Mouse (Mus musculus) G1E-ER4 (cell line): ENCODE measurements around the gene Gstm4. TPM values are rescaled to one million over a fixed set of nuclear protein-coding genes. Genes with fewer than 3 reads are reported as not detected.

Experiments used
- GATA1 ChIP-seq: IDR thresholded peaks from one replicate; pipeline ENCODE4 v1.8.0; 2012; ENCODE audit warnings: low read length, inconsistent platforms
- polyA plus RNA-seq: library from polyadenylated mRNA; stranded (reverse); fragments of >175 nt; gene quantifications from 2 replicates; pipeline ENCODE4 v1.2.3, GENCODE M21; 2012

The Gstm4 gene
- not detected in 2 replicates for polyA plus RNA-seq

DNA sequence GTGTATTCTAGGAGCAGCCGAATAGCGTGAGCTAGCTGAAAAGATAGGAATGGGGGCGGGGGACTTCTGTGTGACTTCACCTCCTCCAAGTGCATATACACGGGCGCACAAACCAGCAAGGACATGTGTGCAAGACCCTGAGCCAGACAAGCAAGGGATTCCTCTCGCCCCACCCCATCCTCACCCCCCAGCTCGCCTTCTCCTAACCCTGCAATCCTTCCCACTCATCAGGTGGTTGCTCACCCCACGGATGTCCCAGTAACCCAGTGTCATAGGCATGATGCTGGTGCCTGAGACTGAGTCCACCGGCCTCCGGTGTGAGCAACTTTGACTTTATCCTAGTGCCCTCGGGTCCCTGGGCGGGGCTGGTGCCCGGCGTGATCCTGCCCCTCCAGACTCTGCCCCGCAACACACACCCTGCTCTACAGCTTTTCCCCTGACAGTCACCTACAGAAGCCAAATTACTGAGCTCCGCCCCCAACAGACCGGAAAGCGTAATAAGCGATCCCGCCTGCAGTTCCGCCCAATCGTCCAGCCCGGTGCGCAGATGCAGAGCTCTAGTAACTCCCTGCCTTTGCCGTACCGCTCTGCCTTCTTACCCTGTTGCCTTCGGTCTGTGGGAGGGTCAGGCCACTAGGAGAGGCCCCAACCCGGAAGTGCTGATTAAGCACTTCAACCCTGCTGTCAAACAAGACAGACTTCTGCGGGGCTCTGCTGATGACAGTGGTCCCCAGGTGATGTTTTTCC lies at the start of gene Gstm4:
Gene Gstm4 (minus strand): TSS at position 501 of the 747 bp plus-strand sequence.
- no peak for TF ChIP-seq GATA1

DNA sequence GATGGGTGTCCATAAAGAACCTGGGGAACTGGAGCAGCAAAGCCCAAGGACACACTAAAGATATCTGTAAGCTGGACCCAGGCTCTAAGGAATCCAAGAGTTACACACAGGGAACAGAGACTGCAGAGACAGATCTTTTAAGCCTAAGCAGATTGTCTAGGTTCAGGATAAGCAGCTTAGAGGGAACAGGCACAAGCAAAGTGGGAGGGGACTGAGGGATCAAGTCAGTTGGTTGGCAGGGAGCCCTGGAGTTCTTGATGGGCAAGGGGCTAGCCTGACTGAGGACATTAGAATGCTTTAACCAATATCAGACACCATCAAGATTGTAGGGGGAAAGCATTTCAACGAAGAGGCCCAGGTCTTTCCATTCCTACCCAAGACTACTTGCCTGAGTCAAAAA lies 49.5 kb upstream of the Gstm4 start:
- TF ChIP-seq GATA1: no peak

DNA sequence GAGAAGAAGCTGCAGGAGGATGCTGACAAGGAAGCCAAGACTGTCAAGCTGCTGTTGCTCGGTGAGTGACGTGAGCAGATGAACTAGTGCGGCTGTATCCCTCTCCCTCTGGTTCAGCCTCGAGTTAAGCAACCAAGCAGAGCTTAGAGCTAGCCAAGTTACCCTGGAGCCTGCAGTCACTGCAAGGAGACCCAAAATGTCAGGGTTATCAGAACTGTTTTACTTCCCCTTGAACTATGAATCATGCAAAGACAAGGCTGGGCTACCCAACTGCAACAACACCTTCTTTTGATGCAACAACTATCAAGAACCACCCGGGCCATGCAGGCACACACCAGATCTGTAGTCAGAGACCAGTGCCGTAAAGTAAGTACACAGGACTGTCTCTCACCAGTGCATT lies 48.6 kb upstream of the Gstm4 start:
- no peak for TF ChIP-seq GATA1

DNA sequence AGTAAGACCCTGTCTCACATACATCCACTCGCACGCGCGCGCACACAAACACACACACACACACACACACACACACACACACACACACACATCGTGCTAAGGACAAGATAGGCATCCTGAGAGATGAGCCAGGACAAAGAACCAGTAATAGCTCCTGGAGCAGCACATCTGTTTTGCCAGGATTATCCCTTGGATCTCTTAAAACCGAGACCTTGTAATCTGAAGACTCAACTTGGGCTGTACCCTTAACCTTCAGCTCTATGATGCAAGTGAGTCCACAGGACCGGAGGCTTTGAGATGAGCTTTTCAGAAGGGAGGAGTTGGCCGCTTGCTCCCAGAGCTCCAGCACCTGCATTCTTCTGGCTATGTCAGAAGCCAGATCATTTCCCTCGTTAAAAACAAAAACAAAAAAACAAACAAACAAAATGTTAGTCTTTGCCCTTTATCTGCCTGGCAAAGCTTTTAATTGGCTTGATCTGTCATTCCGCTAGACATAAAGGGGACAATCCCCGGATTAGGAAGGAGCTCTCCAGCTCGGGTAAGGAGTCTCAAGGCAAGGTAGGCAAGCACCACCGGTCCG lies 47.9 kb upstream of the Gstm4 start, which contains the start of gene Gnat2:
Gene Gnat2 (plus strand): TSS at position 254 of the 580 bp plus-strand sequence.
- TF ChIP-seq GATA1: no peak

DNA sequence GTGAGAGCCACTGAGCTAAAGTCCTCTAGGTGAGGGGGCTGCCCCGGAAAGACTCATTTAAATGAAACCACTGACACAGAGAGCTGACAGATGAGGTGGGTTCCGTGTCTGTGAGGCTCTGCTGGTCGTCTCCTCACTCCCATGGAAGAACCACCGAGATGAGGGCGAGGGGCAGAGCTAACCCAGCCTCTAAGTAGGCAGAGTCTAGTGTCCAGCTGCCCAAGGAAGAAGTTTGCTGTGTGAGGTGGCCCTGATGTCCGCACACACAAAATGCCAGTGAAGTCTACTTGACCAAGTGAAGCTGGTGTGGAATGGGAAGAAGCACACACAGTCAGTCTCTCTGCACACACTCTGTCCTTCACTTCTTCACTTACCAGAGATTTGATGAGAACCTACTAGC lies 47.3 kb upstream of the Gstm4 start:
- TF ChIP-seq GATA1: no peak

DNA sequence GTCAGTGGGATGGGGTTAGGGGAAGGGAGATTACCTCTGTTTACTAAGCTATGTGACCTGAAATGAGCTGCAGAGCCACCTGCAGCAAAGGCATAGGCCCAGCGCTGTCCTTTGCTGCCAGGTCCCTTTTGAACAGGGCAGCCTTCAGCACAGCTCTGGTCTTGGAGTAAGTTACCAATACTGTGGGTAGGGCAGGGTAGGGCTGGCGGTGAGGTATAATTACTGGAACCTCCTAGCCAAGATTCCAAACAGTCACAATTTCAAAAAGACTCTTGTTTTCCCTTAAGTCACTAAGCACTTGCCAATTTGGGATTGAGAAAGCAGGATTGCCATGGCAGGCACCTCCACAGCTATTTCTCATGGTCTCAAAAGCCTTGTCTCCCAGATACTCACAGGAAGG lies 45.9 kb upstream of the Gstm4 start:
- TF ChIP-seq GATA1: no peak

DNA sequence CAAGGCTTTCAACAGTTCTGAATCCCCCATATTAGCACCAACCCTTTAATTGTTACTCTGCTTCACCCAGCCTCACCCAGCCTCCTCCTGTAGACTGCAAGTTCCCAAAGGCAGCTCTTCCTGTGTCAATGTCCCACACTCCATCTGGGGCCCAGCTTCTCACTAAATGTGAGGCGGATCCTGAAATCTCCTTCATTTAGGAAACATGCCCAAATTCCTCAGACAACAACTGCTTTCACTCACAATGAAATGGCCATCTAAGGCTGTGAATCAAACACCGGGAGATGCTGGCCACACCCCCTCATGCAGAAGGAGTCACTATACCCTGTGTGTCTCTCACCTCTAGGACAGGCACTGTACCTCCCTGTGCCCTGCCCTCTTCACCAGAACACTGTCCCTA lies 45.2 kb upstream of the Gstm4 start:
- no peak for TF ChIP-seq GATA1

DNA sequence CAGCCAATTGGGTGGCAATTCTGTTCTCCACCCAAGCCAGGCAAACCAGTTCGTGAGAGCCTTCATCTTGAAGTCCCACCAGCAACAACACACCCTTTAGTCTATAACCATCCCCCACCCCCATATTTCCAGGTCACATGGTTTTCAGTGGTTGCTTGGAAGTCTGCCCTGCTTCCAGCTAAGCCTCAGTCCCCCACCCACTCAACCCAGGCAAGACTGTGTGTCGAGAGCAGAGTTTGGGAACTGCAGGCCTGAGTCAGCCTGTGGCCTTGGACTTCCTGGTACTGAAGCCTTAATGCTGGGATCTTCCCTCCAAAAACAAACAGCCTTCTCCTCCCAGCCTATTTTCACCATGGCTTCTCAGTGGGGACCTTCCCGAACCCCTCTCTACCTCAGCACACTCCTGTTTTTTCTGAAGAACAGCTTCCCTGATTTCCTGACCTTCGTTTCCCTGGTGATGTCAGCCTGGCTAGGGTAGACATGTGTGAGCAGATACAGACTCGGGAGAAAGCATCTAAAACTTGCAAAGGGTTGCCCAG lies 44.2 kb upstream of the Gstm4 start:
- TF ChIP-seq GATA1: no peak

DNA sequence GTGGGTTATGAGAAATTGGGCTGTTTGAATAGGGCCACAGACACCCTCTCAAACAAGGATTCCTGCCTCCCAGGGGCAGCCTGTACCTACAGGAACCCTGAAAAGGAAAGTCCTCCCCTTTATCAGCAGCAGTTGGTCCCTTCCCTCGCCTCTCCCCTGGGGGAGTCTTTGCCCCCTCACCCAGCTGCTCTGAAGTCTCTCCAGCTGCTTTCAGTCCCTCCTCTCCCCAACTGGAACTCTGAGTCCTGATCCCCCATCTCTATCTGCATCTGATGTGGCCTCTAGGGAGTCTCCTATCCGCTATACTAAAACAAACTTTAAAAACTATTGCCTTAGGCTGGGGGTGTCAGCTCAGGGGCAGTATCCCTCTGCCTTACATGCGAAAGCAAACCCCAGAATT lies 42.6 kb upstream of the Gstm4 start:
- TF ChIP-seq GATA1: no peak

DNA sequence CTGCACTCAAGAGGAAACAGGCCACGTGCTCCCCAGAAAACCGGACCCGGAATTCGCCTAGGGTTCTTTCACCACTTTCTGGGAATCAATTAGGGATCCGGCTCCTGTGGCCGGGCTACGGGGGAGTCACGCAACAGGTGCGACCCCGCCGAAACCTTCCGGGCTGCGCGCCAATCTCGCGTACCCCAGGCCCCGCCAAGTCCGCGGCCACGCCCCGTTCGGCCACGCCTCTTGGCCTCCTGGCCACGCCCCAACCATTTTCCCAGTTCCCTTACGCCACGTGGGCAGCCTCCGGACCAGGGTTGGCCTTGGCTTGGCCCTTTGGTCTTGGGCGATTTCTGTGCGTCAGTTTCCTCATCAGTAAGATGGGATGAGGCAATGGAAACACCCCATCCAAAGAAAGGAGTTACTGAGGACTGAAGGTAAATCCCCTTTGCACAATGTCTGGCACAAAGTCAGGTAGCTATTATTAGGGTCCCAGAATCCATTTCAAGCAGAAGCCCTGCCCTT lies 41.8 kb upstream of the Gstm4 start, which contains the start of gene Ampd2:
Gene Ampd2 (minus strand): TSS at position 182 of the 510 bp plus-strand sequence.
- no peak for TF ChIP-seq GATA1

DNA sequence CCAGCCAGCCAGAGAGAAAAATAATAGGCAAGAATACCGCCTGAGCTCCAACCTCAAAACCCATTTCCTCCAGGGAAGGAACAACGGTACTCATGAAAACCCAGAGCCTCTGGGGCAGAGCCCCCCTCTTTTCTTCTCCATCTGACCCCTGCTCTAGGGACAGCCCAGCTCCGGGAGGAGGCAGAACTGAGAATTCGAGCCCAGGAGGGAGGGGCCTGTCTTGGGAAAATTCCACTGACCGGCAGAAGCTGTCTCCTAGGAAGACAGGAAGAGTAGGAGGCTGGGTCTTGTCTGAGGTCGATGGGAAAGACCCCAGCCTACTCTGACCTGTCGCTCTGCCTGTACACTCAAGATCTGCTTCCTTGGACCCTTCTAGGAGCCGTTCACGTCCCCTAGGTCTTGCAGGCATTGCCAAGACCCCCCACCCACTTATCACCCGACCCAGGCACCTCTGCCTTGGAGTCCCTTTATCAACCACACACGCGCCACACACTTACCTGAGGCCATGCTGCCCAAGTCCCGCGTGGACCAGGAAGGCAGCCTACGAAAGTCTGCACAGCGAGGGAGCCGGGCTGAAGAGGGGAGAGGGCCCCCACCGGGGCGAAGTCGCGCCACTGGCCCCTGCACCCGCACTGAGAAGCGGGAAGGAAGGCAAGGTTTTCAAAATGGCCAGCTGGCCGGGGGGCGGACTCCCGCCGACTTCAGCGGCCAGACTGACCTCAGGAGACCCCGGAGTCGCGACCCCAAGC lies 41.2 kb upstream of the Gstm4 start:
- TF ChIP-seq GATA1: no peak

DNA sequence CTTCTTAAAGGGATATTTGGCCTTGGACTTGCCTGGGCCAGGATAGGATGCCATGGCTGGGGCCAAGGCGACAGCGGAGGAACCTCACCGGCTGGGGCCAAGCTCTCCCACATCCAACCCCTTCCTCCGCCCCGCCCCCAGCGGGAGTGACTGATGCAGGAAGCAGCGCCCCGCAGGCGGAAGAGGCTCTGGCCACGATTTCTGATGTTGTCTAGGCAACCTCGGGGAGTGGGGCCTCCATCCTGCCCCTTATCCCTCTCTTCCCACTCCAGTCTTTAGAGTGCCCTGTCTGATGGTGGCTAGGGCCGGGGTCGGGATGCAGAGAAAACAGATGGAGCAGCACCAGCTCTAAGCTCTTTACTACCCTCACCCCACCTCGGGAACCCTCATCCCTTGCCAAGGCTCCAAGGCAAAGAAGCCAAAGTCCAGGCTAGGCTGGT lies 40.6 kb upstream of the Gstm4 start:
- no peak for TF ChIP-seq GATA1

DNA sequence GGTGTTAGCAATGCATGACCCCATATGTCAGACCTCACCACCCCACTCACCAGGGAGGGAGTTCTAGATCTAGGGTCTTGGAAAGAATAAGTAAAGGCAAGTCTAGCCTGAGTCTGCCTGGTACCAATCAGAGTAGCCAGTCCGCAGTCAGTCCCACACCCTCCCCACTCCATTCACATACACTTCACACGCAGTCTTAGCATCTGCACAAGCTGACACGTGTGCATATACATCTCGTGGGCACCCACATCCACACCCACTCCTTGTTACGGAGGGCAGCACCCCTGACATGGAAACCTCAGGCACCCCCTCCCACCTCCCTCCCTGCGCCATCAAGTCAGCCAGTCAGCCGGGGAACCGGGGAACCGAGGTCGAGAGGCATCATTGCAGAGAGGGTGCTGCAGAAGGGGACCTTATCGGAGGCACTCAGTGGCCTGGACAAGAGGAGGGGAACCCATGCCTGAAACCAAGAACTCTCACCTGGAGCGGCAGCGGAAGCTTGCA lies 40.1 kb upstream of the Gstm4 start:
- no peak for TF ChIP-seq GATA1

DNA sequence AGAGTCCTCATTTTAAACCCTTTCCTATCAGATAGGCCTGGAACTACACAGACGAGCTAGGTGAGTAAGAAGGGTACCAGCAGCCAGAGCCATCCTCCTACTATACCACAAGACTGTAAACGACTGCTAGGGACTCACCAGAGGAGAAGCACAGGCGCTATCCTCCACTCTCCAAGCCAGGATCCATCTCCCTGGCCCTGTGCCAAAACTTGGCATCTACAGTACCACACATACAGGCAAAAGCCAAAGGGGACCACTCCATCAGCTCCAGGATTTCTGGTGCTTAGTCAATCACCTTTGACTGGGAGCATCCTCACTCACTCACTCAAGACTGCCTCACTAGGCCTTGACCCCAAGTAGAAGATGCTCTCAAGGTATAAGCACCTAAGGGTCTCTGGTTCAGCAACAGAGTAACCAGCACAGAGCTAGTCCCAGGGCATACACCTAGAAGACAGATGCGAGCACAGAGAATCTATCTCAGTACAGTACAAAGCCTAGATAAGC lies 39.3 kb upstream of the Gstm4 start:
- TF ChIP-seq GATA1: no peak

DNA sequence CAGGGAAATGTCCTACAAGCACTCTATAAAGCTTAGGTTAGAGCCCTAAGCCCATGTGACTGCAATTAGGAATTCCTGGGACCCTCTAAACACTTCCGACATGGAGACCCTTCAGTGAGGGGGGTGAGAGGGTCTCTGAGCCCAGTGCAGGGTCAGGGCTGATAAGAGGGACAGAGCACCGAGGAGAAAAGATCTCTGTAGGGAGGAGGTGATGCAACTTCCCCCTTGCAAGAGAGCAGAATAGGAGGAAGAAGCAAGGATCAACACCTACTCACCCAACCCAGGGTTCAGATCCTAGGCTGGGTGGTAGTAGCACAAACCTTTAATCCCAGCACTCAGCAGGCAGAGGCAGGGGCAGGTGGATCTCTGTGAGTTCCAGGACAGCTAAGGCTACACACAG lies 38.5 kb upstream of the Gstm4 start:
- no peak for TF ChIP-seq GATA1
